Mouse (Mus musculus): Measurements from ENCODE around the gene Uhrf1. TPM values are rescaled to one million over a fixed set of nuclear protein-coding genes. Genes with fewer than 3 reads are reported as not detected.

Gene Uhrf1
- polyA plus RNA-seq, 1 experiment: 16.3 TPM

DNA sequence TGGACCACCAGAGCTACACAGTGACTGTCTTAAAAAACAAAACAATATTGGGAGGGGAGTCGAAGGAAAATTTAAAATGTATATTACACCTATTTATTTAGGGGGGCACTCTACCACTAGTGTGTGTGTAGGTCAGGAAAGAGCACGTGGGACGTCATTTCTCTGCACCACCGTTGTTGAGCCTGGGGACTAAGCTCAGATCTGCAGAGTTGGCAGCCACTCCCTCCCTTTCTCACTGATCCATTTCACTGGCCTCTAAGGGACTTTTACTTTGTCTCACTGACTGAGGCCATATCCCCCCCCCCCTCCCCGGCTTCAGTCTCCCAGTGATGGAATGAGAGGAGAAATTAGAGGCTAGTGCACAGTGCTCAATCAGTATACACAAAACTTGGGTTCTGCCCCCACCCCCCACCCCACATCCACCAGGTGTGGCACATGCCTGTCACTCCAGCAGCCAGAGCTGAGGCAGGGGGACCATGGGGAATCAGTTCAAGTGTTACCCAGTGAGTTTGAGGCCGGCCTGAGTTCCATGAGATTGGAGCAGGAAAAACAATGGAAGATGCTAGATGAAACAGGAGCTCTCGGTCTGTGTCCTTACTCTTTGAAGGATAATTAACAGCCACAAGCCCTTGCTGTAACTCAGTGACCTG lies 11.2 kb upstream of the Uhrf1 start:
- 88% methylated on average over 7 of the region's 7 CpGs for WGBS
- H3K27ac ChIP-seq (ENCODE audit: insufficient read depth, low read depth, low read length): no peak overlapping the region

DNA sequence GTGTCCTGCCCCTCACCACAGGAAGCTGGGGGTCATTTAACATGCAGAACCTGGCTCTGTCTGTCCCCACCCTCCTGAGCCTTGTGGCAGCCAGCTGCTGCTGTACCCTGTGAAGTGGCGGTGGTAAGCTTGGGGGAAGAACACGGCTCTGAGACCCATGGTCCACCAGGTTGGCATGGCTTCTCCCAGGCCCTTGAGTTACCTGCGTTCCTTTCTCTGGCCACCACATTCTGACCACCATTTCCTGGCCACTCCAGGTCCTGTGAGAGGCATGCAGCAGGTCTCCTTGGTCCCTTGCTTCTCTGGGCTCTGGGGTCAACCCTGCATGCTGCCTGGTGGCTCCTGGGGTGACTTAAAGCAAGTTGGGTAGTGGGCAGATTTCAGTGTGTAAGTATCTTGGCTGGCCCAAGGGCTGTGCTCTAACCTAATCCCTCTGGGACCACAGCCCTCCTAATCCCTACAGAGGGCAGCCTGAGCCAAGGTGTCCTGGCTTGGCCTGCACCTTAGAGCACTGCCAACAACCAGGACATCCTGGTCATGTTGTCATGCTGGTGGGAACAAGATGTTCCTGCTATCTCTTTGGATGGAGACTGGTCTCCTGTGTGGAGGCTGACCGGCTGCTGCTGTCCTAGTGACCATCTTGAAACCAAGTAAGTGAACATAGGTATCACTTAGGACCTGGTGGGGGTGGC lies 10.4 kb upstream of the Uhrf1 start, which contains the start of gene Plin3:
Gene Plin3, minus strand, starts transcription at position 343 of the 692 bp plus-strand sequence.
- Histone ChIP-seq H3K4me1 (ENCODE audit: control insufficient read depth, insufficient read depth, insufficient read length, low read length) (peaks cover 6% of the 10 kb centered on the region; the same call in 1 of the 2 replicates), H3K27ac (ENCODE audit: insufficient read depth, low read depth, low read length) (no peak within 1 kb of the TSS), H3K27me3 (ENCODE audit: control insufficient read depth, insufficient read depth, low read length) (no peaks in the 10 kb centered on the region), H3K4me3 (ENCODE audit: low read depth, low read length) (no peak within 1 kb of the TSS), H3K36me3 (ENCODE audit: control insufficient read depth, insufficient read depth, low read length) (no peaks in the 10 kb centered on the region)
- WGBS: 91% methylated on average over 4 of the region's 4 CpGs
- TF ChIP-seq POLR2A (IDR thresholded peaks at IDR 0.05; ENCODE audit: low read depth, low read length) (no peak), CTCF (IDR thresholded peaks at IDR 0.05; ENCODE audit: extremely low read depth, insufficient read length, insufficient replicate concordance, low read depth, low read length) (no peak)

More for the DNA sequence above, 11.2 kb upstream of the Uhrf1 start:
- no peak for TF ChIP-seq CTCF (IDR thresholded peaks at IDR 0.05; ENCODE audit: extremely low read depth, insufficient read length, insufficient replicate concordance, low read depth, low read length)
- no peak for TF ChIP-seq POLR2A (IDR thresholded peaks at IDR 0.05; ENCODE audit: low read depth, low read length)
- 0 out of 2 replicates have a peak, but pooled peaks cover 2% of the 10 kb centered on the region for H3K36me3 ChIP-seq (ENCODE audit: control insufficient read depth, insufficient read depth, low read length)
- no peaks in the 10 kb centered on the region for H3K27me3 ChIP-seq (ENCODE audit: control insufficient read depth, insufficient read depth, low read length)
- peaks cover 6% of the 10 kb centered on the region; the same call in 1 of the 2 replicates for H3K4me1 ChIP-seq (ENCODE audit: control insufficient read depth, insufficient read depth, insufficient read length, low read length)
- H3K4me3 ChIP-seq (ENCODE audit: low read depth, low read length): no peak overlapping the region

DNA sequence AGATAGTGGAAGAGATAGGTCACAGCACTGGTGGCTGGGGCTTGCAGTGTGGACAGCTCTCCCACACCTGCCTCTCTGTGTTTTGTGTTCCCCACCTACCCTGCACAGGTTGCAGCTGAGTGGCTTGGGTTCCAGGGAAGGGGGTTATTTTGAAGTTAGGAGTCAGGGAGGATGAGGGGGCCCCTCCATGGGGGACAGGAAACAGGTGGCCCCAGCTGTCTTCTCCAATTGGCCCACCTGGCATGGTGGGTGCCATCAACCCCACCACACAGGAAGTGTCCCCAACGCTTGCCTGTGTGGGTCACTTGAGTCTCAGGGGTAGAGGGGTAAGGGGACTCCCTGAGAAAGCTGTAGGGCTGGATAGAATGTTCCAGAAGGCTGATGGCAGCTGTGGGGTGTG lies 9.8 kb upstream of the Uhrf1 start:
- Histone ChIP-seq H3K27me3 (ENCODE audit: control insufficient read depth, insufficient read depth, low read length) (no peaks in the 10 kb centered on the region), H3K36me3 (ENCODE audit: control insufficient read depth, insufficient read depth, low read length) (no peaks in the 10 kb centered on the region), H3K4me1 (ENCODE audit: control insufficient read depth, insufficient read depth, insufficient read length, low read length) (peaks cover 6% of the 10 kb centered on the region; the same call in 1 of the 2 replicates), H3K27ac (ENCODE audit: insufficient read depth, low read depth, low read length) (no peak overlapping the region), H3K4me3 (ENCODE audit: low read depth, low read length) (no peak overlapping the region)
- TF ChIP-seq POLR2A (IDR thresholded peaks at IDR 0.05; ENCODE audit: low read depth, low read length): no peak
- no peak for TF ChIP-seq CTCF (IDR thresholded peaks at IDR 0.05; ENCODE audit: extremely low read depth, insufficient read length, insufficient replicate concordance, low read depth, low read length)
- 79% methylated on average over 1 of the region's 1 CpGs for WGBS

DNA sequence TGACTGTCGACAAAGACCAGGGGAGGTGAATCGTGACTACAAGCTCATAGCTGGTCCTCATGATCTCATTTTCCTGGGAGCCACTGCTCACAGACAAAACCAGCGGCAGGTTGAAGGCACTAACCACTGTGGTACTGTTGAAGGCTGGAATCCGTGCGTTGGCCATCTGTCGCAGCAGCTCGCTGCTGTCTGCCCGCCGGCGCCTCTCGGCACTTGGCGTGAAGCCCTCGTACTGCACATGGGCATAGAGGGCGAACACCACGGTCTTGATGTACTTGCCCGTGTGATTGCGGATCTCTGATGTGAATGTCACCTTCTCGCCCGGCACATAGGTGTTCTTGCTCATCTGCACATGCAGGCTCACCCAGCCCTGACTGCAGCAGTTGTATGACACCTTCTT lies 8.9 kb upstream of the Uhrf1 start:
- 94% methylated on average over 19 of the region's 19 CpGs for WGBS
- Histone ChIP-seq H3K4me1 (ENCODE audit: control insufficient read depth, insufficient read depth, insufficient read length, low read length) (peaks cover 4% of the 10 kb centered on the region; the same call in 1 of the 2 replicates), H3K27ac (ENCODE audit: insufficient read depth, low read depth, low read length) (no peak overlapping the region), H3K36me3 (ENCODE audit: control insufficient read depth, insufficient read depth, low read length) (no peaks in the 10 kb centered on the region), H3K4me3 (ENCODE audit: low read depth, low read length) (no peak overlapping the region), H3K27me3 (ENCODE audit: control insufficient read depth, insufficient read depth, low read length) (no peaks in the 10 kb centered on the region)
- no peak for TF ChIP-seq POLR2A (IDR thresholded peaks at IDR 0.05; ENCODE audit: low read depth, low read length)
- no peak for TF ChIP-seq CTCF (IDR thresholded peaks at IDR 0.05; ENCODE audit: extremely low read depth, insufficient read length, insufficient replicate concordance, low read depth, low read length)

DNA sequence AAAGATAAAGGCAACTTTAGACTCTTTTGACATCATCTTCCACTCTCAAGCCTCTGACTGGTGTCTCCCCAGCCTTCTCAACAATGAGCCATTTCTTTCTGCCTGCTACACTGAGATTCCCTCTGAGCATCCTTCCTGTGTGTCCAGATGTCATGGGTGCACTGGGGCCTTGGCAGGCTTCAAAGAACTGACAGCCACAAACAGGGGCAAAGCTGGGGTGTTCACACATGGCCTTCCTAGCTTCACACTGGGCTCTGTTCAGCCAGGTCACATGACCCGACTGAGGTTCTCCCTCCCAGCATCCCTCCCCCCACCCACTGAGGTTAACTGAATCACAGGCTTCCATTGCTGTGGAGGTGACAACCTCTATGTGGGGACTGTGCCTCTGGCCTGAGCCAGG lies 6.9 kb upstream of the Uhrf1 start:
- Histone ChIP-seq H3K4me3 (ENCODE audit: low read depth, low read length) (no peak overlapping the region), H3K27ac (ENCODE audit: insufficient read depth, low read depth, low read length) (no peak overlapping the region), H3K4me1 (ENCODE audit: control insufficient read depth, insufficient read depth, insufficient read length, low read length) (peaks cover 4% of the 10 kb centered on the region; the same call in 1 of the 2 replicates), H3K27me3 (ENCODE audit: control insufficient read depth, insufficient read depth, low read length) (no peaks in the 10 kb centered on the region), H3K36me3 (ENCODE audit: control insufficient read depth, insufficient read depth, low read length) (no peaks in the 10 kb centered on the region)
- TF ChIP-seq POLR2A (IDR thresholded peaks at IDR 0.05; ENCODE audit: low read depth, low read length) (no peak), CTCF (IDR thresholded peaks at IDR 0.05; ENCODE audit: extremely low read depth, insufficient read length, insufficient replicate concordance, low read depth, low read length) (no peak)
- 75% methylated on average over 1 of the region's 1 CpGs for WGBS

DNA sequence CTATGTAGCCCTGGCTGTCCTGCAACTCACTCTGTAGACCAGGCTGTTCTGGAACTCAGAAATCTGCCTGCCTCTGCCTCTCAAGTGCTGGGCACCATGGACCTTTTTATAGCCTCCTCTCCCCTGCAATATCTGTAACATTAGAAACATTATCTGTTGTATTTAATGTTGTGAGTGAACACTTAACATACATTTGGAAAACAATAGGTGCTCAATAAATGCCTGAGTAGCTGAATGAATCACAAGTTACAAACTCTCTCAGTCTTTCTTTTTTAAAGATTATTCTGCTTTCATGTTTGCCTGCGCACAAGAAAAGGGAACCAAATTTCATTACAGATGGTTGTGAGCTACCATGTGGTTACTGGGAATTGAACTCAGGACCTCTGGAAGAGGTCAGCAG lies 4.9 kb upstream of the Uhrf1 start:
- TF ChIP-seq CTCF (IDR thresholded peaks at IDR 0.05; ENCODE audit: extremely low read depth, insufficient read length, insufficient replicate concordance, low read depth, low read length) (no peak), POLR2A (IDR thresholded peaks at IDR 0.05; ENCODE audit: low read depth, low read length) (no peak)
- no peak overlapping the region for H3K27ac ChIP-seq (ENCODE audit: insufficient read depth, low read depth, low read length)

DNA sequence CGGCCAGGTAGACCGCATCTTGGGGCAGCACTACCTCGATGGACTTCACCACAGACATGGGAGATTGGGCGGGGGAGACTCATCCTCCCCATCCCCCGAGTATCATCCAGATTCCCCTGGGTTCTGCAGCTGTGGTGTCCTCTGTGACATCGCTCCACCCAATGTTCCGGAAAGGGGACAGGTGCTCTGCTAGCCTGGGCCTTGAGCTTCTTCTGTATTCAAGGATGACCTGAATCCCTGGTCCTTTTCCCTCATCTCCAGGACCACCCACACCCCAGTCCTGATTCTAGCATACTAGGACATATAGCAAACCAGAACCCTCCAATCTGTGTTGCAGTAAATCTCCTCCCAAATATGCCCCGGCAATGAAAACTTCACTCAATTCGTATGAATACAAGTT lies 2.9 kb upstream of the Uhrf1 start, which contains the start of gene Arrdc5:
Gene Arrdc5, minus strand, starts transcription at position 101 of the 400 bp plus-strand sequence.
- Histone ChIP-seq H3K4me3 (ENCODE audit: low read depth, low read length) (no peak within 1 kb of the TSS), H3K4me1 (ENCODE audit: control insufficient read depth, insufficient read depth, insufficient read length, low read length) (peaks cover 15% of the 10 kb centered on the region), H3K27me3 (ENCODE audit: control insufficient read depth, insufficient read depth, low read length) (no peaks in the 10 kb centered on the region), H3K27ac (ENCODE audit: insufficient read depth, low read depth, low read length) (no peak within 1 kb of the TSS), H3K36me3 (ENCODE audit: control insufficient read depth, insufficient read depth, low read length) (no peaks in the 10 kb centered on the region)
- 91% methylated on average over 9 of the region's 9 CpGs for WGBS
- TF ChIP-seq POLR2A (IDR thresholded peaks at IDR 0.05; ENCODE audit: low read depth, low read length): no peak
- TF ChIP-seq CTCF (IDR thresholded peaks at IDR 0.05; ENCODE audit: extremely low read depth, insufficient read length, insufficient replicate concordance, low read depth, low read length): no peak

More for the DNA sequence above, 4.9 kb upstream of the Uhrf1 start:
- no peak overlapping the region for H3K4me3 ChIP-seq (ENCODE audit: low read depth, low read length)
- H3K4me1 ChIP-seq (ENCODE audit: control insufficient read depth, insufficient read depth, insufficient read length, low read length): 0 out of 2 replicates have a peak, but pooled peaks cover 7% of the 10 kb centered on the region
- WGBS: 97% methylated on average over 1 of the region's 1 CpGs
- no peaks in the 10 kb centered on the region for H3K36me3 ChIP-seq (ENCODE audit: control insufficient read depth, insufficient read depth, low read length)
- H3K27me3 ChIP-seq (ENCODE audit: control insufficient read depth, insufficient read depth, low read length): no peaks in the 10 kb centered on the region

Data from small intestine, adult 2 months (tissue).